Mouse (Mus musculus): ENCODE data around the gene H2afy.

The H2afy gene

GRCm38 (mm10) chr13:56111601-56112000 is 24.6 kb downstream of the H2afy start:
- no peak for DNase-seq (ENCODE audit: low spot score)

- DNase-seq (ENCODE audit: low spot score): no peak
These were observed 25.2 kb downstream of the H2afy start for GRCm38 (mm10) chr13:56110694-56111531.

GRCm38 (mm10) chr13:56109703-56110102 is 26.5 kb downstream of the H2afy start:
- no peak for DNase-seq (ENCODE audit: low spot score)

- DNase-seq (ENCODE audit: low spot score): no peak
These were observed 27.2 kb downstream of the H2afy start for GRCm38 (mm10) chr13:56108849-56109519.

- no peak for DNase-seq (ENCODE audit: low spot score)
These were observed 31.2 kb downstream of the H2afy start for GRCm38 (mm10) chr13:56104971-56105391.

- no peak for DNase-seq (ENCODE audit: low spot score)
These were observed 32.1 kb downstream of the H2afy start for GRCm38 (mm10) chr13:56103796-56104746.

GRCm38 (mm10) chr13:56102160-56102559 is 34.0 kb downstream of the H2afy start:
- DNase-seq (ENCODE audit: low spot score): no peak

- DNase-seq (ENCODE audit: low spot score): no peak
These were observed 40.5 kb downstream of the H2afy start for GRCm38 (mm10) chr13:56095601-56096195.

- no peak for DNase-seq (ENCODE audit: low spot score)
These were observed 41.6 kb downstream of the H2afy start for GRCm38 (mm10) chr13:56094544-56094943.

- no peak for DNase-seq (ENCODE audit: low spot score)
These were observed 42.5 kb downstream of the H2afy start for GRCm38 (mm10) chr13:56093680-56094079.

GRCm38 (mm10) chr13:56092606-56093005 is 43.6 kb downstream of the H2afy start:
- DNase-seq (ENCODE audit: low spot score): no peak

GRCm38 (mm10) chr13:56090597-56090996 is 45.6 kb downstream of the H2afy start:
- DNase-seq (ENCODE audit: low spot score): no peak

- DNase-seq (ENCODE audit: low spot score): no peak
These were observed 47.6 kb downstream of the H2afy start for GRCm38 (mm10) chr13:56088602-56089001.

GRCm38 (mm10) chr13:56087936-56088335 is 48.2 kb downstream of the H2afy start:
- DNase-seq (ENCODE audit: low spot score): no peak

- no peak for DNase-seq (ENCODE audit: low spot score)
These were observed 51.8 kb downstream of the H2afy start for GRCm38 (mm10) chr13:56084146-56084905.

GRCm38 (mm10) chr13:56081656-56082055 is 54.5 kb downstream of the H2afy start:
- no peak for DNase-seq (ENCODE audit: low spot score)

GRCm38 (mm10) chr13:56079616-56080015 is 56.5 kb downstream of the H2afy start:
- no peak for DNase-seq (ENCODE audit: low spot score)

GRCm38 (mm10) chr13:56078724-56079262 is 57.4 kb downstream of the H2afy start:
- DNase-seq (ENCODE audit: low spot score): no peak

- no peak for DNase-seq (ENCODE audit: low spot score)
These were observed 60.2 kb downstream of the H2afy start for GRCm38 (mm10) chr13:56075930-56076329.

- DNase-seq (ENCODE audit: low spot score): no peak
These were observed 63.0 kb downstream of the H2afy start for GRCm38 (mm10) chr13:56073186-56073585.

- no peak for DNase-seq (ENCODE audit: low spot score)
These were observed 63.9 kb downstream of the H2afy start for GRCm38 (mm10) chr13:56072268-56072607.

All from ovary, postnatal 10 days (tissue).